Mouse (Mus musculus): ENCODE measurements at regions not wholly inside any gene's neighbourhood (a gene's known extent, or its start where the extent isn't known, plus 50 kb on each side); places are given as distances from the start of the nearest gene placed in this dataset.

DNA sequence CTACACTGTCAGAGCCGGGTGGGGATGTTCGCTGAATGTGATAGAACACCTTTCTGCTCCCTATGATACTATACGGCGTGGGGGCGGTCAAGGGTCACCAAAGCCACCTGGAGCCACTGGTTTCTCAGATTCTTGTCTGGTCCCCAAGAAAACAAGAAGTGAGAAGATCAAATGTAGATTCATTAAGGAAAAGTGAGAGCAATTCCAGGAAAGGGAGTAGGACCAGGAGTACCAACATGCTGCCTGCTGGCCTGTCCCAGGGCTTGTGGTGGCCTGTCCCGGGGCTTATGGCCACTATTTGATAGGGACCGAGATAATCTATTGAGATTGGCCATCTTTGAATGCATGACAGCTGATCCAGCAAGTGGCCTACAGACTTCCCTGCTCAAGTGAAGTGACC is 58.8 kb upstream of the Fut8 start:
- Histone ChIP-seq H3K27ac (ENCODE audit: low read length) (peak overlapping the region; percentile 12; the same call in 1 of the 2 replicates), H3K9me3 (replicated peaks; ENCODE audit: control insufficient read depth, low read length) (no peaks in the 10 kb centered on the region), H3K4me1 (ENCODE audit: control insufficient read depth, insufficient read depth, low read length) (peaks cover 19% of the 10 kb centered on the region), H3K9ac (ENCODE audit: low read length) (no peak overlapping the region), H3K4me2 (ENCODE audit: low read depth, low read length) (no peak overlapping the region), H3K4me3 (replicated peaks; ENCODE audit: low read length) (no peak overlapping the region), H3K36me3 (ENCODE audit: control insufficient read depth, insufficient read depth, low read length) (no peaks in the 10 kb centered on the region), H3K27me3 (ENCODE audit: control insufficient read depth, insufficient read depth, low read length) (no peaks in the 10 kb centered on the region)
- WGBS, result 84% methylated on average over 7 of the region's 7 CpGs
- ATAC-seq (ENCODE audit: insufficient read depth, low FRiP score), result no peak

- ATAC-seq (ENCODE audit: insufficient read depth, low FRiP score), result peak; percentile 67
- Histone ChIP-seq H3K4me2 (ENCODE audit: low read depth, low read length) (0 out of 2 replicates have a peak overlapping the region, but pooled peaks have one; percentile 14), H3K4me3 (replicated peaks; ENCODE audit: low read length) (no peak overlapping the region), H3K27ac (ENCODE audit: low read length) (peak overlapping the region; percentile 28), H3K36me3 (ENCODE audit: control insufficient read depth, insufficient read depth, low read length) (no peaks in the 10 kb centered on the region), H3K4me1 (ENCODE audit: control insufficient read depth, insufficient read depth, low read length) (peaks cover 19% of the 10 kb centered on the region), H3K27me3 (ENCODE audit: control insufficient read depth, insufficient read depth, low read length) (no peaks in the 10 kb centered on the region), H3K9ac (ENCODE audit: low read length) (0 out of 2 replicates have a peak overlapping the region, but pooled peaks have one; percentile 4), H3K9me3 (replicated peaks; ENCODE audit: control insufficient read depth, low read length) (no peaks in the 10 kb centered on the region)
- WGBS, result 17% methylated on average over 15 of the region's 15 CpGs
Observed at GRCm38 (mm10) chr12:77177811-77178578, 59.9 kb upstream of the Fut8 start.

GRCm38 (mm10) chr12:77177303-77177702 is 60.6 kb upstream of the Fut8 start:
- Histone ChIP-seq H3K4me1 (ENCODE audit: control insufficient read depth, insufficient read depth, low read length) (peaks cover 19% of the 10 kb centered on the region), H3K36me3 (ENCODE audit: control insufficient read depth, insufficient read depth, low read length) (no peaks in the 10 kb centered on the region), H3K4me2 (ENCODE audit: low read depth, low read length) (no peak overlapping the region), H3K4me3 (replicated peaks; ENCODE audit: low read length) (no peak overlapping the region), H3K27ac (ENCODE audit: low read length) (no peak overlapping the region), H3K9ac (ENCODE audit: low read length) (no peak overlapping the region), H3K9me3 (replicated peaks; ENCODE audit: control insufficient read depth, low read length) (no peaks in the 10 kb centered on the region), H3K27me3 (ENCODE audit: control insufficient read depth, insufficient read depth, low read length) (no peaks in the 10 kb centered on the region)
- no peak for ATAC-seq (ENCODE audit: insufficient read depth, low FRiP score)
- WGBS, result 53% methylated on average over 3 of the region's 3 CpGs

DNA sequence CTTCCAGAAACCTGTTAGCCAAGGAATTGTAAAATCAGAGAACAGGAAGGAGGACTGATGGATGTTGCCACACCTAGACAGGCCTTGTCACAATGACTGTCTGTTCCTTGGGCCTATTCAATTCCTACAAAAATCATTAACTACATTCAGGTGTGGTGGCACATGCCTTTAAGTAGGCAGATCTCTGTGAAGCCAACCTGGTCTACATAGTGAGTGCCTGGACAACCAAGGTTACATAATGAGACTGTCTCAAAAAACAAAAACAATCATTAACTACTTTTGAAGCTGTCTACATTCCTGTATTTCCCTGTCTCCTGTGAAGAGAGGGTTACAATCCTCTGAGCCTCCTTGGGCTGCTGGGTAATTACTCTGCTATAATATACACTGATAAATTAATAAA is 63.9 kb upstream of the Fut8 start:
- Histone ChIP-seq H3K9ac (ENCODE audit: low read length) (no peak overlapping the region), H3K4me1 (ENCODE audit: control insufficient read depth, insufficient read depth, low read length) (peaks cover 19% of the 10 kb centered on the region), H3K36me3 (ENCODE audit: control insufficient read depth, insufficient read depth, low read length) (no peaks in the 10 kb centered on the region), H3K27me3 (ENCODE audit: control insufficient read depth, insufficient read depth, low read length) (no peaks in the 10 kb centered on the region), H3K4me2 (ENCODE audit: low read depth, low read length) (no peak overlapping the region), H3K9me3 (replicated peaks; ENCODE audit: control insufficient read depth, low read length) (no peaks in the 10 kb centered on the region), H3K4me3 (replicated peaks; ENCODE audit: low read length) (no peak overlapping the region), H3K27ac (ENCODE audit: low read length) (no peak overlapping the region; the same call in 1 of the 2 replicates)
- ATAC-seq (ENCODE audit: insufficient read depth, low FRiP score), result no peak

DNA sequence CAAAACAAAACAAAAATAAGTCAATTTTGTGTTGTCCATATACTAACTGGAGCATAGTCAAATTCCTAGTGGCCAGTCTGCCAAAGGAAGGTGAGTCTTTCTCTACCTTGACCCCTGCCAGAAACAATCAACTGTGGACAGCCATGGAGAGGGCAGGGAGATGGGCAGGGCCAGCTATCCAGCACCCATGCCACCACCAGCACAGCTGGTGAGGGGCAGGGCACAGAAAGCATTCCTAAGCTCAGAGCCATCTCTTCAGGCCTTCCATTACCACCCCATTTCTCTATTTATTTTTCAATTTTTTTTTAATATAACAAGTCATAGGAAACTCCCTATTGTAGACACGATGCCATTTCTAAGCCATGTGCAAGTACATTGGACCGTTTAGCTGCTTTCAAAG is 65.4 kb upstream of the Fut8 start:
- no peaks in the 10 kb centered on the region for H3K27me3 ChIP-seq (ENCODE audit: control insufficient read depth, insufficient read depth, low read length)
- H3K9ac ChIP-seq (ENCODE audit: low read length), result no peak overlapping the region
- no peak overlapping the region for H3K4me3 ChIP-seq (replicated peaks; ENCODE audit: low read length)
- H3K4me2 ChIP-seq (ENCODE audit: low read depth, low read length), result no peak overlapping the region
- no peak overlapping the region for H3K27ac ChIP-seq (ENCODE audit: low read length)
- ATAC-seq (ENCODE audit: insufficient read depth, low FRiP score), result no peak
- peaks cover 12% of the 10 kb centered on the region for H3K4me1 ChIP-seq (ENCODE audit: control insufficient read depth, insufficient read depth, low read length)
- WGBS, result 89% methylated on average over 2 of the region's 2 CpGs
- H3K9me3 ChIP-seq (replicated peaks; ENCODE audit: control insufficient read depth, low read length), result no peaks in the 10 kb centered on the region
- no peaks in the 10 kb centered on the region for H3K36me3 ChIP-seq (ENCODE audit: control insufficient read depth, insufficient read depth, low read length)

- H3K4me2 ChIP-seq (ENCODE audit: low read depth, low read length), result no peak overlapping the region
Observed at GRCm38 (mm10) chr12:77170257-77170656, 67.7 kb upstream of the Fut8 start.

GRCm38 (mm10) chr12:77168367-77168766 is 69.6 kb upstream of the Fut8 start:
- WGBS, result 76% methylated on average over 1 of the region's 1 CpGs

More at GRCm38 (mm10) chr12:77170257-77170656, 67.7 kb upstream of the Fut8 start:
- Histone ChIP-seq H3K27ac (ENCODE audit: low read length) (no peak overlapping the region), H3K27me3 (ENCODE audit: control insufficient read depth, insufficient read depth, low read length) (no peaks in the 10 kb centered on the region), H3K36me3 (ENCODE audit: control insufficient read depth, insufficient read depth, low read length) (no peaks in the 10 kb centered on the region), H3K9ac (ENCODE audit: low read length) (no peak overlapping the region), H3K4me1 (ENCODE audit: control insufficient read depth, insufficient read depth, low read length) (no peaks in the 10 kb centered on the region), H3K9me3 (replicated peaks; ENCODE audit: control insufficient read depth, low read length) (no peaks in the 10 kb centered on the region), H3K4me3 (replicated peaks; ENCODE audit: low read length) (no peak overlapping the region)
- ATAC-seq (ENCODE audit: insufficient read depth, low FRiP score), result no peak
- 78% methylated on average over 5 of the region's 5 CpGs for WGBS

GRCm38 (mm10) chr12:77156698-77157097 is 81.2 kb upstream of the Fut8 start:
- Histone ChIP-seq H3K27ac (ENCODE audit: low read length) (no peak overlapping the region), H3K27me3 (ENCODE audit: control insufficient read depth, insufficient read depth, low read length) (no peaks in the 10 kb centered on the region), H3K36me3 (ENCODE audit: control insufficient read depth, insufficient read depth, low read length) (no peaks in the 10 kb centered on the region), H3K4me3 (replicated peaks; ENCODE audit: low read length) (no peak overlapping the region), H3K4me1 (ENCODE audit: control insufficient read depth, insufficient read depth, low read length) (no peaks in the 10 kb centered on the region), H3K9me3 (replicated peaks; ENCODE audit: control insufficient read depth, low read length) (no peaks in the 10 kb centered on the region), H3K4me2 (ENCODE audit: low read depth, low read length) (no peak overlapping the region), H3K9ac (ENCODE audit: low read length) (no peak overlapping the region)
- 47% methylated on average over 2 of the region's 2 CpGs for WGBS
- ATAC-seq (ENCODE audit: insufficient read depth, low FRiP score), result no peak

More at GRCm38 (mm10) chr12:77168367-77168766, 69.6 kb upstream of the Fut8 start:
- no peak for ATAC-seq (ENCODE audit: insufficient read depth, low FRiP score)
- H3K4me3 ChIP-seq (replicated peaks; ENCODE audit: low read length), result no peak overlapping the region
- no peak overlapping the region for H3K4me2 ChIP-seq (ENCODE audit: low read depth, low read length)
- H3K27me3 ChIP-seq (ENCODE audit: control insufficient read depth, insufficient read depth, low read length), result no peaks in the 10 kb centered on the region
- H3K36me3 ChIP-seq (ENCODE audit: control insufficient read depth, insufficient read depth, low read length), result no peaks in the 10 kb centered on the region
- no peaks in the 10 kb centered on the region for H3K9me3 ChIP-seq (replicated peaks; ENCODE audit: control insufficient read depth, low read length)
- H3K27ac ChIP-seq (ENCODE audit: low read length), result no peak overlapping the region
- no peaks in the 10 kb centered on the region for H3K4me1 ChIP-seq (ENCODE audit: control insufficient read depth, insufficient read depth, low read length)
- H3K9ac ChIP-seq (ENCODE audit: low read length), result no peak overlapping the region

DNA sequence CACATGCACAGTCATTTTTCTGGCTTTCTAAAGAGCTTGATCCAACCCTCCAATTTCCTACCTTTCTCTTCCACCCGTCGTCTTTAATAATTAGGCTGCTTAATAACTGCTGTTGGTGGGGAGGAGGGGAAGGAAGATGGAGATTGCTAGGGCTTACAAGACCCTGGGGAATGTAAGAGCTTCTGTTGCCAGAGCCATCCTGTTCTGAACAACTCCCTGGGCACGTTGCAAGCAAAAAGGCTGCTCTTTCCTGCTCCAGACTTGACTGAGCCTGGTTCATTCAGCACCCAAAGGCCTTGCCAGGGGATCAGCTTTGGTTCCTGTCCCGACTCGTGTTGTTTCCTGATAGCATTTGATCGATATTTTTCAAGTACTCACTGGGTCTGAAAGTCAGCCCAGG is 82.3 kb upstream of the Fut8 start:
- no peaks in the 10 kb centered on the region for H3K27me3 ChIP-seq (ENCODE audit: control insufficient read depth, insufficient read depth, low read length)
- no peaks in the 10 kb centered on the region for H3K4me1 ChIP-seq (ENCODE audit: control insufficient read depth, insufficient read depth, low read length)
- no peak overlapping the region for H3K9ac ChIP-seq (ENCODE audit: low read length)
- no peak overlapping the region for H3K4me2 ChIP-seq (ENCODE audit: low read depth, low read length)
- H3K27ac ChIP-seq (ENCODE audit: low read length), result no peak overlapping the region
- no peak overlapping the region for H3K4me3 ChIP-seq (replicated peaks; ENCODE audit: low read length)
- H3K36me3 ChIP-seq (ENCODE audit: control insufficient read depth, insufficient read depth, low read length), result no peaks in the 10 kb centered on the region
- WGBS, result 72% methylated on average over 6 of the region's 6 CpGs
- no peaks in the 10 kb centered on the region for H3K9me3 ChIP-seq (replicated peaks; ENCODE audit: control insufficient read depth, low read length)
- ATAC-seq (ENCODE audit: insufficient read depth, low FRiP score), result no peak
